In genomic region chr11:100918007-100918406, GRCm38 (mm10) we compare ENCODE assay signal across 22 mouse cellular contexts. TPM values are rescaled to one million over a fixed set of nuclear protein-coding genes. Genes with fewer than 3 reads are reported as not detected.
DNase-seq lines count a peak whose midpoint lies in the region; ATAC-seq and TF ChIP-seq lines count a peak whose summit lies in the region.
"Had no signal": no experiment of that assay in that cellular context is flagged by ENCODE, and none has a peak within 500 bp of the region (broad histone marks: within the 10 kb centered on the region; RNA-seq: fewer than 3 reads in every experiment).

No protein-coding gene starts in this region.

- H3K27ac ChIP-seq in liver, embryonic 12.5 days = 0 out of 2 replicates have a peak overlapping the region, but pooled peaks have one; percentile 21
- no peak overlapping the region for H3K27ac ChIP-seq in liver, embryonic 11.5 days (ENCODE audit: low read depth, low read length)
- 0 out of 2 replicates have a peak overlapping the region, but pooled peaks have one; percentile 45 for H3K27ac ChIP-seq in liver, embryonic 15.5 days (replicated peaks)
- H3K27ac ChIP-seq in CH12.LX (ENCODE audit: insufficient read depth, low read depth) = no peak overlapping the region
- H3K27ac ChIP-seq: embryonic facial prominence, embryonic 10.5 days; embryonic facial prominence, embryonic 12.5 days had no signal

- 82% methylated on average over 5 of the region's 5 CpGs for WGBS in liver, embryonic 12.5 days (ENCODE audit: insufficient replicate concordance)
- 84% methylated on average over 5 of the region's 5 CpGs for WGBS in liver, embryonic 11.5 days
- WGBS in liver, embryonic 15.5 days (ENCODE audit: insufficient replicate concordance) = 73% methylated on average over 5 of the region's 5 CpGs

- DNase-seq in liver, embryonic 11.5 days (ENCODE audit: low spot score) = no peak
- DNase-seq in liver (no peak), CH12.LX (ENCODE audit: extremely low read depth) (no peak)
- DNase-seq in spleen, postnatal 14 days (ENCODE audit: low spot score in 2 of 2) = no peak
- DNase-seq: adrenal gland, adult 8-10 months; adrenal gland, postnatal 14 days; adrenal gland, postnatal 36 days; B cell, adult 2 months; cerebellum, adult 11-12 months; cerebellum, adult 2 months; cerebellum, adult 9-10 months; cerebellum, postnatal 10 days; cerebellum, postnatal 25 days had no signal

- peaks cover 56% of the 10 kb centered on the region for H3K36me3 ChIP-seq in liver, embryonic 12.5 days
- H3K36me3 ChIP-seq in liver, embryonic 11.5 days (ENCODE audit: control insufficient read depth, insufficient read depth, low read length) = peaks cover 7% of the 10 kb centered on the region; the same call in 1 of the 2 replicates
- H3K36me3 ChIP-seq in liver, embryonic 15.5 days (replicated peaks) = peaks cover 29% of the 10 kb centered on the region
- peaks cover 31 to 79% of the 10 kb centered on the region in 2 experiments for H3K36me3 ChIP-seq in CH12.LX (replicated peaks in 1 of 2; ENCODE audit: control insufficient read depth in 1 of 2, insufficient read depth in 1 of 2, low read length in 1 of 2)
- H3K36me3 ChIP-seq: embryonic facial prominence, embryonic 12.5 days had no signal

- in situ Hi-C loops in CH12.LX (cut with MboI; ENCODE audit: low pct_ligation_motif_present, low pct_unique_long_range_greater_than_20kb, low sequenced_read_pairs) = no loop called here

- TF ChIP-seq RAD21 in CH12.LX (IDR thresholded peaks at IDR 0.05; ENCODE audit: low read depth, low read length) = no peak

- peaks cover 6% of the 10 kb centered on the region; the same call in 1 of the 2 replicates for H3K9me3 ChIP-seq in liver, embryonic 12.5 days (replicated peaks)
- H3K9me3 ChIP-seq in liver, embryonic 11.5 days (ENCODE audit: control insufficient read depth, low read length) = peaks cover 4% of the 10 kb centered on the region; the same call in 1 of the 2 replicates
- 0 out of 2 replicates have a peak, but pooled peaks cover 4% of the 10 kb centered on the region for H3K9me3 ChIP-seq in liver, embryonic 15.5 days (replicated peaks)
- H3K9me3 ChIP-seq in CH12.LX (replicated peaks; ENCODE audit: low read length) = peaks cover 6% of the 10 kb centered on the region
- H3K9me3 ChIP-seq: embryonic facial prominence, embryonic 10.5 days; embryonic facial prominence, embryonic 12.5 days had no signal

- H3K9ac ChIP-seq in liver, embryonic 12.5 days = no peak overlapping the region
- H3K9ac ChIP-seq in liver, embryonic 11.5 days (ENCODE audit: low read depth, low read length) = no peak overlapping the region
- H3K9ac ChIP-seq in liver, embryonic 15.5 days = no peak overlapping the region
- H3K9ac ChIP-seq in CH12.LX (ENCODE audit: insufficient read depth, low read depth) = no peak overlapping the region
- H3K9ac ChIP-seq: embryonic facial prominence, embryonic 12.5 days had no signal

- no peak overlapping the region for H3K4me2 ChIP-seq in liver, embryonic 12.5 days
- no peak overlapping the region for H3K4me2 ChIP-seq in liver, embryonic 11.5 days
- H3K4me2 ChIP-seq in liver, embryonic 15.5 days = no peak overlapping the region
- no peak overlapping the region for H3K4me2 ChIP-seq in CH12.LX (ENCODE audit: insufficient read depth, low read depth, poor library complexity, severe bottlenecking)
- H3K4me2 ChIP-seq: embryonic facial prominence, embryonic 12.5 days had no signal

- no peak for TF ChIP-seq CTCF in CH12.LX (conservative IDR thresholded peaks at IDR 0.05 in 1 of 2, IDR thresholded peaks at IDR 0.05 in 1 of 2; ENCODE audit: low read depth in 2 of 2, low read length in 2 of 2)

- TF ChIP-seq POLR2A in CH12.LX (IDR thresholded peaks at IDR 0.05; ENCODE audit: low read depth, low read length) = no peak

- TF ChIP-seq EP300 in CH12.LX (IDR thresholded peaks at IDR 0.05; ENCODE audit: low read length) = no peak

- H3K4me3 ChIP-seq in liver, embryonic 12.5 days = no peak overlapping the region
- H3K4me3 ChIP-seq in liver, embryonic 11.5 days (ENCODE audit: low read depth, low read length) = no peak overlapping the region
- no peak overlapping the region for H3K4me3 ChIP-seq in liver, embryonic 15.5 days (replicated peaks)
- no peak overlapping the region for H3K4me3 ChIP-seq in CH12.LX (replicated peaks in 1 of 3; ENCODE audit: low read depth in 2 of 3, low read length in 2 of 3, poor library complexity in 1 of 3)
- H3K4me3 ChIP-seq: embryonic facial prominence, embryonic 10.5 days; embryonic facial prominence, embryonic 12.5 days had no signal

- dilution Hi-C loops in CH12.LX (cut with MboI; ENCODE audit: extremely low pct_ligation_motif_present, extremely low pct_unique_long_range_greater_than_20kb, low sequenced_read_pairs) = no loop called here

- H3K4me1 ChIP-seq in liver, embryonic 12.5 days = peaks cover 69% of the 10 kb centered on the region
- peaks cover 28% of the 10 kb centered on the region for H3K4me1 ChIP-seq in liver, embryonic 11.5 days (replicated peaks; ENCODE audit: control insufficient read depth, insufficient read depth, low read length)
- peaks cover 57% of the 10 kb centered on the region for H3K4me1 ChIP-seq in liver, embryonic 15.5 days (replicated peaks)
- H3K4me1 ChIP-seq in CH12.LX (ENCODE audit: control insufficient read depth in 1 of 2, insufficient read depth in 2 of 2) = peaks cover 14 to 38% of the 10 kb centered on the region in 2 experiments
- H3K4me1 ChIP-seq: embryonic facial prominence, embryonic 10.5 days; embryonic facial prominence, embryonic 12.5 days had no signal

- ATAC-seq in liver, embryonic 12.5 days = no peak
- ATAC-seq in liver, embryonic 11.5 days (replicated peaks; ENCODE audit: low FRiP score) = no peak
- no peak for ATAC-seq in liver, embryonic 15.5 days (ENCODE audit: insufficient read depth)
- ATAC-seq: activated CD4-positive, CD25-positive, alpha-beta regulatory T cell, adult 4 months; CD4-positive, CD25-positive, alpha-beta regulatory T cell, adult 4 months; forebrain, embryonic 14.5 days; forebrain, embryonic 16.5 days; Patski had no signal

- no peaks in the 10 kb centered on the region for H3K27me3 ChIP-seq in liver, embryonic 12.5 days (replicated peaks)
- H3K27me3 ChIP-seq in liver, embryonic 11.5 days (replicated peaks; ENCODE audit: control insufficient read depth, insufficient read depth, low read length) = no peaks in the 10 kb centered on the region
- H3K27me3 ChIP-seq in liver, embryonic 15.5 days = no peaks in the 10 kb centered on the region
- no peaks in the 10 kb centered on the region for H3K27me3 ChIP-seq in CH12.LX (replicated peaks)
- H3K27me3 ChIP-seq: embryonic facial prominence, embryonic 12.5 days; Patski had no signal

- H3K79me2 ChIP-seq in CH12.LX (replicated peaks; ENCODE audit: control insufficient read depth, extremely low read depth, insufficient read depth, poor library complexity, severe bottlenecking) = peaks cover 5% of the 10 kb centered on the region

TF ChIP-seq in CH12.LX, 34 proteins besides CTCF, POLR2A, EP300 and RAD21:
- TF ChIP-seq CHD2 (IDR thresholded peaks at IDR 0.05; ENCODE audit: low read length) (no peak), ZNF384 (IDR thresholded peaks at IDR 0.05; ENCODE audit: low read depth, low read length) (peak; percentile 12; the same call in 1 of the 2 replicates)
TF ChIP-seq in CH12.LX: peak in this region for 1.

RNA-seq across cellular contexts. Expression of gene Stat3, which starts 21.3 kb away (rescaled TPM):
- polyA plus RNA-seq in liver, embryonic 12.5 days (2016; fragmentation: Nextera tagmentation; extraction: Ambion mirVana) = 37.3 and 40.1 TPM in 2 replicates
- polyA plus RNA-seq in liver, embryonic 11.5 days (2014; fragmentation: Nextera tagmentation; extraction: Ambion mirVana) = 52.9 and 57.3 TPM in 2 replicates
- 35.5 and 40.0 TPM in 2 replicates for polyA plus RNA-seq in liver, embryonic 15.5 days (2015; fragmentation: Nextera tagmentation; extraction: Ambion mirVana)
- 51.1 and 52.1 TPM in 2 replicates for total RNA-seq in CH12.LX (2012; rRNA removed)
- total RNA-seq in CH12.LX (2014; rRNA removed) = 35.9 TPM in 2 replicates
- polyA plus RNA-seq in CH12.LX (2012; ENCODE audit: insufficient read length, low read depth) = 66.7 and 69.2 TPM in 2 replicates

RNA-seq across cellular contexts. Expression of gene Cavin1, which starts 52.7 kb away (rescaled TPM):
- polyA plus RNA-seq in liver, embryonic 12.5 days (2016; fragmentation: Nextera tagmentation; extraction: Ambion mirVana) = 28.9 and 30.0 TPM in 2 replicates
- polyA plus RNA-seq in liver, embryonic 11.5 days (2014; fragmentation: Nextera tagmentation; extraction: Ambion mirVana) = 22.6 and 23.3 TPM in 2 replicates
- polyA plus RNA-seq in liver, embryonic 15.5 days (2015; fragmentation: Nextera tagmentation; extraction: Ambion mirVana) = 26.9 and 28.1 TPM in 2 replicates
- total RNA-seq in CH12.LX (2012; rRNA removed) = 0.08 and 0.21 TPM in 2 replicates
- total RNA-seq in CH12.LX (2014; rRNA removed) = 0.05 TPM in 2 replicates
- polyA plus RNA-seq in CH12.LX (2012; ENCODE audit: insufficient read length, low read depth) = 0.13 and 0.25 TPM in 2 replicates

RNA-seq across cellular contexts. Expression of gene Stat5a, which starts 58.9 kb away (rescaled TPM):
- polyA plus RNA-seq in liver, embryonic 12.5 days (2016; fragmentation: Nextera tagmentation; extraction: Ambion mirVana) = 16.0 and 17.7 TPM in 2 replicates
- 26.3 and 27.8 TPM in 2 replicates for polyA plus RNA-seq in liver, embryonic 11.5 days (2014; fragmentation: Nextera tagmentation; extraction: Ambion mirVana)
- polyA plus RNA-seq in liver, embryonic 15.5 days (2015; fragmentation: Nextera tagmentation; extraction: Ambion mirVana) = 8.2 and 8.7 TPM in 2 replicates
- 18.7 and 23.6 TPM in 2 replicates for total RNA-seq in CH12.LX (2012; rRNA removed)
- 17.4 and 17.5 TPM in 2 replicates for total RNA-seq in CH12.LX (2014; rRNA removed)
- polyA plus RNA-seq in CH12.LX (2012; ENCODE audit: insufficient read length, low read depth) = 21.2 and 23.0 TPM in 2 replicates

Comparison
In these comparisons a context has a peak if more than half of its experiments do, and no peak if none do; other contexts are left out.
1. H3K27ac ChIP-seq: peak in liver, embryonic 12.5 days (single experiment) and liver, embryonic 15.5 days (single experiment); none in liver, embryonic 11.5 days (single experiment) and CH12.LX (single experiment).
2. RNA of gene Cavin1, which starts 52.7 kb away (polyA plus RNA-seq): 28.9 to 30.0 TPM in liver, embryonic 12.5 days, 26.9 to 28.1 TPM in liver, embryonic 15.5 days and 22.6 to 23.3 TPM in liver, embryonic 11.5 days; 0.13 to 0.25 TPM in CH12.LX; every median in the first group is over 10 times any median in the second.